Mouse (Mus musculus): ENCODE results near the gene Psmb11.

DNA sequence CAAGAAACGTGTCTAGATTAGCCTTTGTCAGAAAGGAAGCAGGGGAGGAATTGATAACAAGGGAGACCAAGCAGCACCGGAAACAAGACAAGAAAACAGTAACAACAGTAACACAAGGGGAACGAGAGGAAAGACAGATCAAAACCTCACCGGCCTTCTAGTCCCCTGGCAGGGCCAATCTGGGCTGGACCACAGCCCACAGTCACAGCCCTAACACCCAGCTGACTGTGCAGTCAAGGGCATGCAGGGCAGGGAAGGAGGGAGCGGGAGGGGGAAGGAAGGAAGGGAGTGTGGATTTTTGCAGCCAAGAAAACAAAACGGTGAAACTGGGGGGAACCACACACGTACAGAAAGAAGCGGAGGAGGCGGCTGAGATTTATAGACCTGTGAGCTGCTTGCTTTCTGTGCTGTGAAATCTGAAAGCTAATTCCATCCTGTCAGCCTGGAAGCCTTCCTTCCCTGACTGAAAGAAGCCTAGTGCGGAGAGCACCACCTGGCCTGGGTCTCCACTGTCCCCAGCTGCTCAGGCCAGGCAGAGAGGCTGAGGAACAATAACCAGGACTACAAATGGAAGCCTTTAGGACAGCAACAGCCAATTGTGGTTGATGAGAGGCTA lies 28.8 kb upstream of the Psmb11 start:
- TF ChIP-seq CTCF (IDR thresholded peaks at IDR 0.05; ENCODE audit: low read depth, low read length), result no peak
- TF ChIP-seq TAL1 (conservative IDR thresholded peaks at IDR 0.05; ENCODE audit: low read depth, low read length), result no peak
- no peak for TF ChIP-seq GATA2 (IDR thresholded peaks at IDR 0.05; ENCODE audit: borderline replicate concordance, low read depth, low read length)
